Mouse (Mus musculus) E14TG2a.4 (cell line): ENCODE measurements around the gene Ablim2.

Source experiments
- CTCF ChIP-seq: conservative IDR thresholded peaks from 2 replicates; pipeline ENCODE4 v1.5.1; 2014; ENCODE audit warnings: low read length
- NANOG ChIP-seq: IDR thresholded peaks from 2 replicates; pipeline ENCODE4 v1.6.1; 2014; ENCODE audit warnings: borderline replicate concordance, low read length, mixed read lengths
- POU5F1 ChIP-seq: IDR thresholded peaks from 2 replicates; pipeline ENCODE4 v1.6.1; 2014; ENCODE audit warnings: low read length, borderline replicate concordance

DNA sequence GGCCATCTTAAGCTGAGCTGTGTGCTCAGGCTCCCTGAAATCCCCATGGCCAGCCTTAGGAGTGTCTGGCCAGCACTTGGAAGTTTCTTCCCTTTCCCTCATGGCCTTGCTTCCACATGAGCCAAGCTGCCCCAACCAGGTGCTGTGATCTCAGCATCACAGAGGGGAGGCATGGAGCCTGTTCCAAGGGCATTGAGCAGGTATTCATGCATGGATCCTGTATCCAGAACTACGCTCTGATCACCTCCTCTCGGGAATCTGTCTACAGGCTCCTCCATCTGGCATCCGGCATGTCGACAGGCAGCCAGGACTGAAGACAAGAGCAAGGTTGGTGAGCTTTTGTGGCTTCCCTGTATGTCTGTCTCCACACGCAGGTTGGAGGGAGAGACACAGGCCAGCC, 70.2 kb downstream of the Ablim2 start:
- TF ChIP-seq CTCF (no peak), NANOG (no peak), POU5F1 (no peak)
